Mouse (Mus musculus) erythroblast, embryonic 14.5 days (primary cell): ENCODE measurements at regions not wholly inside any gene's neighbourhood (a gene's known extent, or its start where the extent isn't known, plus 50 kb on each side); places are given as distances from the start of the nearest gene placed in this dataset.

Source experiments
- H3K27me3 ChIP-seq: 2 replicates; pipeline ENCODE4 v1.6.1; 2012; ENCODE audit warnings: inconsistent platforms; ENCODE audit not compliant: control insufficient read depth
- H3K36me3 ChIP-seq: 2 replicates; pipeline ENCODE4 v1.6.1; 2012; ENCODE audit warnings: mild to moderate bottlenecking, inconsistent platforms; ENCODE audit not compliant: control insufficient read depth
- H3K4me1 ChIP-seq: 2 replicates; pipeline ENCODE4 v1.6.1; 2012; ENCODE audit warnings: inconsistent platforms; ENCODE audit not compliant: control insufficient read depth
- H3K4me3 ChIP-seq: replicated peaks from 2 replicates; pipeline ENCODE3; 2012; ENCODE audit warnings: moderate library complexity, mild to moderate bottlenecking, inconsistent platforms
- H3K9me3 ChIP-seq: 2 replicates; pipeline ENCODE4 v1.6.1; 2012; ENCODE audit warnings: low read length, inconsistent platforms, mixed read lengths; ENCODE audit not compliant: control insufficient read depth
- GATA1 ChIP-seq: IDR thresholded peaks from 2 replicates; pipeline ENCODE4 v1.6.1; 2012; ENCODE audit warnings: low read length, inconsistent platforms, mixed read lengths
- TAL1 ChIP-seq: IDR thresholded peaks from 3 replicates; pipeline ENCODE4 v1.6.1; 2012; ENCODE audit warnings: low read length, inconsistent platforms, mixed read lengths

DNA sequence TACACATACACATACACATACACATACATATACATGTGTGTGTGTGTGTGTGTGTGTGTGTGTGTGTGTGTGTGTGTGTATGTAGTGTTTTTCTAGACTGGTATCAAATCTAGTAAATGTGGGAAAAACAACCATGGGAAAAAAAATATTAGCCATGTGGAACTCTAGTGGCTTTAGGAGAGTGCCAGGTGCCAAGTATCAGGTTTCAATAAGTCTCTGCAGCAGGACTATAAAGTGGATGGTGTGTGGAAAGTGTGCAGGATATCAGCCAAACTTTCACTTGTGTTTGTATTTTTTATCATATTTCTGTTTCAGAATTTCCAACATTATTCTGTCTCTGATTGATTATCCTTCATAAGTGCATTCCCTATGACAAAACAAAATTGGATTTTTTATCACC, 653.3 kb upstream of the Fam98a start:
- Histone ChIP-seq H3K4me1 (no peaks in the 10 kb centered on the region), H3K4me3 (no peak overlapping the region), H3K27me3 (no peaks in the 10 kb centered on the region), H3K36me3 (no peaks in the 10 kb centered on the region), H3K9me3 (peaks cover 3% of the 10 kb centered on the region; the same call in 1 of the 2 replicates)
- TF ChIP-seq TAL1 (no peak), GATA1 (no peak)

DNA sequence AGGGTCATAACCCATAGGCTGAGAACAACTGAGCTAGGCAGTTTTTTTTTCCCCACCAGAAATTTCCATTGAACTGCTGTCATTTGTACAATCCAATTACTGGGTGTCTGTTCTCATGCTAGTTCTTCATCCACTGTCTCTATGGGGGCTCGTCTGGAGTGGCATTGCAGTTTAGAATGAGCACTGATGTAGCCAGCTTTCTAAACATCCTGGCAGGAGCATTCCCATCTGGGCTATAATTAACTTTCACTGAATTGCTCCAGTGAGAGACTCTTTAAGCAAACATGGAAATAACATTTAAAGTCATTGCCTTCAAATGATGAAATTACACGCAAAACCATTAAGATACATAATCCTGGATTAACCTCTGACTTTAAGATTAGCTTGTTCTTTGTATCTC, 633.1 kb upstream of the Fam98a start:
- Histone ChIP-seq H3K9me3 (0 out of 2 replicates have a peak, but pooled peaks cover 3% of the 10 kb centered on the region), H3K36me3 (no peaks in the 10 kb centered on the region), H3K4me3 (no peak overlapping the region), H3K27me3 (no peaks in the 10 kb centered on the region), H3K4me1 (no peaks in the 10 kb centered on the region)
- TF ChIP-seq GATA1: no peak
- TF ChIP-seq TAL1: no peak

DNA sequence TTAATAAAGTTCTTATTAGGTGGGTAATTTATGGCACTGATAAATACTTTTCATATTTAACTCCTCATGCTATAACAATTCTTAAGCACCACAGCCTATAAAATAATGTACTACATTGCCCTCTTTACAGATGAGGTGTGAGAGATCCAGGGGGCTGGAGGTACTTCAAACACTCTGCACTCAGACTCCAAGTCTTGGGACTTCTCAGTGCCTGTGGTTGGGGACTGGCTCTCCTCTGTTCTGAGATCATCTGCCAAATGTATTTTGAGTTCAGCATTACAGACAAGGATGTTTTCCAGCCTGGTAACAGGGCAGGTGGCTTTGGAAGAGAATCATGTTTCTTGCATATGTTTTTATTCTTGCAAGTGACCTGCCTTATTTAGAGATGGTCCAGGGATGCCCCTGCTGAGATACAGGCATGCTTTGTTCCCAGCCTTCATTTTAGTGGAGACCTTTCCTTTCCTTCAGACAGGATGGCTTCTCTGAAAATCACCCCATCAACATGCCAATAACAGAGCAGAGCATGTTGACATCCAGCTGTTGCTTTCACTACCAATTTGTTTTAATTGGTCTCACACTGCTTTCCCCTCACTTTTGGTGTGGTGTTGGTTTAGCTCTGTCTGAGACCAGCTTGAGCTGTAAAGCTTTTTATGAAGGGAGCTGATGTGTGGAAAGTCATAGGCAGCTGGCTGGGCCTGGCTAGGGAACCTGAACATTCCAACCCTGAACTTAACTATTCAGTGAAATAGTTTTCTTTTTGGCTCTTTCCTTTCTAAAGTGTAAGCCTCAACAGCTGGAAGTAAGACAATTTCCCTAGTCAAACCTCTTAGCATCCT, 585.1 kb upstream of the Fam98a start:
- Histone ChIP-seq H3K27me3 (no peaks in the 10 kb centered on the region), H3K4me1 (no peaks in the 10 kb centered on the region), H3K36me3 (no peaks in the 10 kb centered on the region), H3K4me3 (no peak overlapping the region), H3K9me3 (peaks cover 7% of the 10 kb centered on the region; the same call in 1 of the 2 replicates)
- no peak for TF ChIP-seq GATA1
- TF ChIP-seq TAL1: no peak

DNA sequence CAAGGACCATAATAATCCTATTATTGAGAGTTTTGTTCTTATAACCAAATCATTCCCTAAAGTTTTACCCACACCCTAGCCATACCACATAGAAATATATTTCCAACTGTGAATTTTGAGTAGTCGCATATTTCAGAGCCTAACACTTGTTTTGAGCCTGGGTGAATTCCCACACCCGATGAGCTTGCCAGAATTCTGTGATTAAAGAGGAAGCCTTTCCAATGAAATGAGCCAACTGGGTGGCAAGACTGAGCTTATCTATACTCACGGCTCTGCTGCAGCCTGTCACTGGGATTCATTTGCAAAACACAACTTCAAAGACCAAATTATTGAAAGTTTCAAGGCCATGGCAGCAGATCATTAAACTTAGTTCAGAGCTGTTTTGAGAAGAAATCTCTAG, 582.3 kb upstream of the Fam98a start:
- Histone ChIP-seq H3K4me1 (no peaks in the 10 kb centered on the region), H3K27me3 (no peaks in the 10 kb centered on the region), H3K36me3 (no peaks in the 10 kb centered on the region), H3K9me3 (peaks cover 7% of the 10 kb centered on the region; the same call in 1 of the 2 replicates), H3K4me3 (no peak overlapping the region)
- no peak for TF ChIP-seq GATA1
- TF ChIP-seq TAL1: no peak

DNA sequence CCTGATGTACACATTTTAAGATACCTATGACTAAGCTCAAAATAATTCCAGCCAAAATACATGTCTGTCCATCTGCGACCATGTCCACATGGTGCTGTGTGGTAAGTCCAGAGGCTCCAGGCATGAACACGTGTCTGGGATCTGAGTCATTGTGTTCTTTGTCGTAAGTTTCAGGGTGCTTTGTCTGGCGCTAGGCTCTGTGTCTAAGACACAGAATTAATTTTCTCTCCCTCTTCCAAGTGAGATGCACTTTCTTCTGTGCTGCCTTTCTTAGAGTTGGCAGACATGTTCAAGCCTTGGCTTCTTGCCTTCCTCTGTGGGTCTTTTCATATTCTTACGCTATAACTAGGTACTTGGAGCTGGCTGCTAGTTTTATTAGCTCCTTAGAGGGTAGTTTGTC, 573.5 kb upstream of the Fam98a start:
- Histone ChIP-seq H3K4me3 (no peak overlapping the region), H3K27me3 (no peaks in the 10 kb centered on the region), H3K4me1 (no peaks in the 10 kb centered on the region), H3K36me3 (no peaks in the 10 kb centered on the region), H3K9me3 (peaks cover 9% of the 10 kb centered on the region; the same call in 1 of the 2 replicates)
- no peak for TF ChIP-seq TAL1
- TF ChIP-seq GATA1: no peak

DNA sequence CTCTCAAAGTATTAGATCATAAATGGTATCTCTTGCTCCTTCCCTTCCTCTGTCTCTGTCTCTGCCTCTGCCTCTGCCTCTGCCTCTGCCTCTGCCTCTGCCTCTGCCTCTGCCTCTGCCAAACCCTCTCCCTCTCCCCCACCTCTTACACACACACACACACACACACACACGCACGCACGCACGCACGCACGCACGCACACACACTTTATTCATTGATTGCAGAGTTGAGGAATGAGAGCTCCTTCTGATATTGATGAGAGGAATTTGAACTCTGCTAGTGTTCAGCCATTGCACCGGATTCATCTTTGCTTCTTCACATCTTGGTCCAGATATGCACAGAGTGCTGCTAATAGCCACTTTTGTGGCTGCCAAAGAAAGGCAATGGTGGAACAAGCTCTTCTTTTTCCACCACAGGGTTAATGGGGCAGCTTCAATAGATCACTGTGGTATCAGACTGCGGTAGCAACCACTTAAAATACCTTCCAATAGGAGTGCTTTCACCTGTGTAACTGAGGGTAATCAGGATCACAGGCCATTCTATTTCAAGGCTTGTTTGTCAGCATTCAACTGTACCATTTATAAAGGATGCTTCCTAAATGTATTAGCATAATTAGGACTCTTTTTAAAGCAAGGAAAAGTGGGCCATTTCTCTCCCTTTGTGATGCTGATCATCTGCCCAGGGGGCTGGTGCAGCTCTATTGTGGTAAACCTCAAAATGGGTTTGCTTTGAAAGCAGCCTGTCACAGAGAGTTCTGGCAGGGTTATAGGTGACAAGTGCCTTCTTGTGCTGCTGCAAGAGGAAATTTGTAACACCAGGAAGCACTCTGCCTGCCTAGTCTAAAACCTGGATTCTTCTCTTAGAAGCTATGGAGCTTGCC, 559.8 kb upstream of the Fam98a start:
- H3K4me3 ChIP-seq: no peak overlapping the region
- H3K36me3 ChIP-seq: no peaks in the 10 kb centered on the region
- H3K9me3 ChIP-seq: no peaks in the 10 kb centered on the region; the same call in 1 of the 2 replicates
- TF ChIP-seq TAL1 (no peak), GATA1 (no peak)
- H3K4me1 ChIP-seq: no peaks in the 10 kb centered on the region
- H3K27me3 ChIP-seq: no peaks in the 10 kb centered on the region

DNA sequence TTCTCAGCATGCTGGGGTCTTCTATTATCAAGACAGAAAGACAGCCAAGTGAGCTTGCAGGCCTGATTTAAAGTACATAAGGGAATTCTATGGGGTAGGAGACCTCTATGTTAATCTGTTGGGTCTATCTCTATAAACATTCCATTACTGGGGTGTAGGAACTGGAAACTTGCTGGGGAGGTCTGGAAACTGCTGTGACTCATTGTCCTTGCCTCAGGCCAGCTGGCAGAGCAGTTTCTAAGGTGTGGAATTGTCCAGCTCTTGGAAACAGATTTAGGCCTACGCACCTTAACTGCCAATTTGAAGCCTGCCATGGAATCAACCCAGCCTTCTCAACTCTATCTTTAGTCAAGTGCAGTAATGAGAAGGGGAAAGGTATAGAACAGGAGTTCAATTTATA, 559.1 kb upstream of the Fam98a start:
- TF ChIP-seq GATA1 (no peak), TAL1 (no peak)
- Histone ChIP-seq H3K27me3 (no peaks in the 10 kb centered on the region), H3K36me3 (no peaks in the 10 kb centered on the region)

DNA sequence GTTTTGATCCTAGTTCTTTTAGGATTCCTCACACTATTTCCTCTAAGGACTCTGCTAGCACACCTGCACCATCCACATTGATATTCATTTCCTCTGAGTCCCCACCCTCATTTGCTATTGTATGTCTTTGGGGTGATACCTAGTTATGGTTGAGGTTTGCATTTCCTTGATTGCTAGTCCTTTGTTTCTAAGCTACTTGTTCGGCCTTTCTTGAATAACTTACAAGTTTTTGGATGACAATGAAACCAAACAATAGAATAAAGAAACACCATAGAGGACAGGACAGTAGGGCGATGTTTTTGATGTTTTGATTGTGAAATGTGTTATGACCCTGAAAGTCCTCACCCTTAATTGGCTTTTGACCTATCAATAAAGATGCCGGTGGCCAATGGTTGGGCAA, 531.8 kb upstream of the Fam98a start:
- Histone ChIP-seq H3K9me3 (peaks cover 3% of the 10 kb centered on the region; the same call in 1 of the 2 replicates), H3K4me3 (no peak overlapping the region), H3K27me3 (no peaks in the 10 kb centered on the region), H3K4me1 (no peaks in the 10 kb centered on the region), H3K36me3 (no peaks in the 10 kb centered on the region)
- TF ChIP-seq GATA1: no peak
- TF ChIP-seq TAL1: no peak

More for the DNA sequence above, 559.1 kb upstream of the Fam98a start:
- Histone ChIP-seq H3K4me1 (no peaks in the 10 kb centered on the region), H3K9me3 (peaks cover under 1% of the 10 kb centered on the region; the same call in 1 of the 2 replicates), H3K4me3 (no peak overlapping the region)

DNA sequence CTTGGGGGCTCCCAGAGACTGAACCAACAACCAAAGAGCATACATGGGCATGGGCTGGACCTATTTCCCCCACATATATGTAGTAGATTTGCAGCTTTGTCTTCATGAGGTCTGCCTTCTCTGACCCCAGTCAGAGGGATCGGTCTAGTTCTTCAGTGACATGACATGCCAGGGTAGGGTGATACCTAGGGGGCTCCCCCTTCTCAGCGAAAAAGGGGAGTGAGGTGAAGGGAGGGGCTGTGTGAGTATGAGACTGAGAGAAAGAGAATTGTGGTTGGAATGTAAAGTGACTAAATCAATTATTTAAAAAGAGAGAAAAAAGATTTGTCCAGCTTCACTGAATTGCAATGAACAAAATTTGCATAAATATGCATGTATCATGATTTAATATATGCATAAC, 530.0 kb upstream of the Fam98a start:
- H3K36me3 ChIP-seq: no peaks in the 10 kb centered on the region
- TF ChIP-seq GATA1 (no peak), TAL1 (no peak)
- H3K9me3 ChIP-seq: peaks cover 3% of the 10 kb centered on the region; the same call in 1 of the 2 replicates
- no peaks in the 10 kb centered on the region for H3K4me1 ChIP-seq
- H3K27me3 ChIP-seq: no peaks in the 10 kb centered on the region
- H3K4me3 ChIP-seq: no peak overlapping the region
